Mouse (Mus musculus) spleen, embryonic (tissue): ENCODE measurements at regions not wholly inside any gene's neighbourhood (a gene's known extent, or its start where the extent isn't known, plus 50 kb on each side); places are given as distances from the start of the nearest gene placed in this dataset.
"Not testable (repeated sequence)": the region's sequence is repeated elsewhere in the genome, so short reads cannot be mapped to it uniquely, and the experiment has no call there.

Source experiments
- CTCF ChIA-PET: fragments of 350-600 bp; sonication (Branson Sonifier 250); formaldehyde crosslinking; loops from one replicate; lab custom pipeline; 2022; lab: Charles Lee

- CTCF ChIA-PET: no interaction called here
Measured at GRCm38 (mm10) chr1:194565574-194565973, 52.4 kb upstream of the Plxna2 start.

GRCm38 (mm10) chr1:194563946-194564345 lies 54.1 kb upstream of the Plxna2 start:
- CTCF ChIA-PET: no interaction called here

GRCm38 (mm10) chr1:194561098-194561497 lies 56.9 kb upstream of the Plxna2 start:
- CTCF ChIA-PET: no interaction called here

GRCm38 (mm10) chr1:194548661-194549060 lies 69.4 kb upstream of the Plxna2 start:
- CTCF ChIA-PET: no interaction called here

GRCm38 (mm10) chr1:194548243-194548642 lies 69.8 kb upstream of the Plxna2 start:
- CTCF ChIA-PET: no interaction called here

GRCm38 (mm10) chr1:194540923-194541322 lies 77.1 kb upstream of the Plxna2 start:
- CTCF ChIA-PET: no interaction called here

GRCm38 (mm10) chr1:194527342-194528165 lies 90.5 kb upstream of the Plxna2 start:
- CTCF ChIA-PET: no interaction called here

- CTCF ChIA-PET: no interaction called here
Measured at GRCm38 (mm10) chr1:194524976-194525375, 93.0 kb upstream of the Plxna2 start.

- CTCF ChIA-PET: no interaction called here
Measured at GRCm38 (mm10) chr1:194521216-194521615, 96.8 kb upstream of the Plxna2 start.

- CTCF ChIA-PET: no interaction called here
Measured at GRCm38 (mm10) chr1:194519509-194520220, 98.4 kb upstream of the Plxna2 start.

- CTCF ChIA-PET: no interaction called here
Measured at GRCm38 (mm10) chr1:194516136-194516535, 101.9 kb upstream of the Plxna2 start.

- CTCF ChIA-PET: no interaction called here
Measured at GRCm38 (mm10) chr1:194508314-194508713, 109.7 kb upstream of the Plxna2 start.

- CTCF ChIA-PET: no interaction called here
Measured at GRCm38 (mm10) chr1:194505826-194506225, 112.2 kb upstream of the Plxna2 start.

GRCm38 (mm10) chr1:194504207-194504606 lies 113.8 kb upstream of the Plxna2 start:
- CTCF ChIA-PET: no interaction called here

- CTCF ChIA-PET: no interaction called here
Measured at GRCm38 (mm10) chr1:194503517-194503916, 114.5 kb upstream of the Plxna2 start.

- CTCF ChIA-PET: no interaction called here
Measured at GRCm38 (mm10) chr1:194496424-194496823, 121.6 kb upstream of the Plxna2 start.

GRCm38 (mm10) chr1:194491111-194491510 lies 126.9 kb upstream of the Plxna2 start:
- CTCF ChIA-PET: no interaction called here

- CTCF ChIA-PET: no interaction called here
Measured at GRCm38 (mm10) chr1:194488126-194488525, 129.9 kb upstream of the Plxna2 start.

- CTCF ChIA-PET: no interaction called here
Measured at GRCm38 (mm10) chr1:194482717-194483059, 135.3 kb upstream of the Plxna2 start.

GRCm38 (mm10) chr1:194482001-194482716 lies 135.9 kb upstream of the Plxna2 start:
- CTCF ChIA-PET: no interaction called here

GRCm38 (mm10) chr1:194471281-194471680 lies 146.7 kb upstream of the Plxna2 start:
- CTCF ChIA-PET: not testable (repeated sequence)

- CTCF ChIA-PET: no interaction called here
Measured at GRCm38 (mm10) chr1:194452480-194452879, 165.5 kb upstream of the Plxna2 start.
